In the genomic region with DNA sequence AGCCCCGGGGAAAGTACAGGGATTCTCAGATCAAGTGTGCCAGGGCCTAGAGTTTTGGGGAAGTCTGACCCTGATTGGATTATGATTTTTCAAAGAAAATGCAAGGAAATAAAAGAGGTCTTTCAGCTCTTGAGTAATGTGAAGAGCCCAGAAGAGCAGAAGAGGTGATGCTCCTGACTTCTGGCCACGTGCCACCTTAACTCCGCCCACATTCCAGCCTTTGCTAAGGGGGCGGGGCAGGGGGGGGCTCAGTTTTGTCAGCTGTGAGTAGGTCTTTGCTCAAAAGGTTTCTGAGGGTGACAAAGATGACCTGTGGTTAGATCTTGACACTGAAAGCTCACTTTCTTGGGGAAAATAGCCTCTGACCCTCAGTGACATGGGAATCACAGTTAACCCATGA, we compare ENCODE assay signal across 17 mouse cellular contexts. TPM values are rescaled to one million over a fixed set of nuclear protein-coding genes. Genes with fewer than 3 reads are reported as not detected.
A peak's percentile ranks its signal among the peaks of the same experiment; 100 is the strongest.
DNase-seq lines count a peak whose midpoint lies in the region; ATAC-seq lines count a peak whose summit lies in the region.
"Had no signal": no experiment of that assay in that cellular context is flagged by ENCODE, and none has a peak within 500 bp of the region (broad histone marks: within the 10 kb centered on the region; RNA-seq: fewer than 3 reads in every experiment).

No protein-coding gene starts in this region.

- ATAC-seq in heart, embryonic 13.5 days (ENCODE audit: extremely low read depth, insufficient number of reproducible peaks, low FRiP score, low TSS enrichment): no peak
- no peak for ATAC-seq in kidney, embryonic 16.5 days (ENCODE audit: low FRiP score, low TSS enrichment)
- no peak for ATAC-seq in hindbrain, embryonic 14.5 days (ENCODE audit: low FRiP score)
- no peak for ATAC-seq in megakaryocyte progenitor cell, adult 5-6 weeks (replicated peaks; ENCODE audit: poor library complexity)
- ATAC-seq: CD4-positive, CD25-positive, alpha-beta regulatory T cell, adult 4 months; forebrain, postnatal 0 days; midbrain, embryonic 16.5 days had no signal

- 22% methylated on average over 4 of the region's 4 CpGs for whole genome bisulfite sequencing in heart, embryonic 13.5 days
- 31% methylated on average over 4 of the region's 4 CpGs for WGBS in kidney, embryonic 16.5 days
- WGBS in embryonic facial prominence, embryonic 10.5 days: 32% methylated on average over 4 of the region's 4 CpGs
- 42% methylated on average over 4 of the region's 4 CpGs for WGBS in hindbrain, embryonic 14.5 days

- H3K9me3 ChIP-seq in heart, embryonic 13.5 days: 0 out of 2 replicates have a peak, but pooled peaks cover 2% of the 10 kb centered on the region
- no peaks in the 10 kb centered on the region for H3K9me3 ChIP-seq in kidney, embryonic 16.5 days (ENCODE audit: low read length)
- no peaks in the 10 kb centered on the region for H3K9me3 ChIP-seq in embryonic facial prominence, embryonic 10.5 days
- no peaks in the 10 kb centered on the region for H3K9me3 ChIP-seq in hindbrain, embryonic 14.5 days (ENCODE audit: control insufficient read depth, low read length)
- H3K9me3 ChIP-seq: liver, embryonic 13.5 days; megakaryocyte, embryonic 14.5 days had no signal

- no peak for DNase-seq in heart, postnatal 25 days (ENCODE audit: low spot score)
- DNase-seq in kidney, postnatal 14 days: peak; percentile 44
- peak; percentile 43 for DNase-seq in 3T3-L1 (ENCODE audit: low read depth, low spot score)
- peak; percentile 40 for DNase-seq in embryonic facial prominence, embryonic 10.5 days (ENCODE audit: low spot score)
- DNase-seq in hindbrain, embryonic 14.5 days (ENCODE audit: low spot score): no peak
- DNase-seq: cerebellum, postnatal 14 days; forebrain, postnatal 0 days; kidney, adult 11 months; liver, embryonic 13.5 days; right cerebral cortex, postnatal 4 days had no signal

- H3K27ac ChIP-seq in heart, embryonic 13.5 days (replicated peaks): peak overlapping the region; percentile 3; the same call in 1 of the 2 replicates
- H3K27ac ChIP-seq in kidney, embryonic 16.5 days (ENCODE audit: low read length): no peak overlapping the region
- no peak overlapping the region for H3K27ac ChIP-seq in embryonic facial prominence, embryonic 10.5 days (replicated peaks)
- no peak overlapping the region for H3K27ac ChIP-seq in hindbrain, embryonic 14.5 days
- H3K27ac ChIP-seq: left cerebral cortex, adult 2 months; liver, embryonic 13.5 days had no signal

- H3K9ac ChIP-seq in heart, embryonic 13.5 days: no peak overlapping the region
- no peak overlapping the region for H3K9ac ChIP-seq in kidney, embryonic 16.5 days (replicated peaks; ENCODE audit: low read length)
- no peak overlapping the region for H3K9ac ChIP-seq in hindbrain, embryonic 14.5 days
- H3K9ac ChIP-seq: forebrain, postnatal 0 days; liver, embryonic 13.5 days had no signal

- 0 out of 2 replicates have a peak, but pooled peaks cover 2% of the 10 kb centered on the region for H3K36me3 ChIP-seq in heart, embryonic 13.5 days
- H3K36me3 ChIP-seq in kidney, embryonic 16.5 days (ENCODE audit: insufficient read depth, low read length): no peaks in the 10 kb centered on the region
- H3K36me3 ChIP-seq in embryonic facial prominence, embryonic 10.5 days (replicated peaks): peaks cover 1% of the 10 kb centered on the region
- H3K36me3 ChIP-seq in hindbrain, embryonic 14.5 days (replicated peaks; ENCODE audit: control insufficient read depth, insufficient read depth): no peaks in the 10 kb centered on the region

- intact Hi-C loops in heart, postnatal 25 days (cut with DNase I): no loop called here

- peaks cover 64% of the 10 kb centered on the region for H3K4me1 ChIP-seq in heart, embryonic 13.5 days
- H3K4me1 ChIP-seq in kidney, embryonic 16.5 days (ENCODE audit: insufficient read depth, low read length): peaks cover 24% of the 10 kb centered on the region
- H3K4me1 ChIP-seq in embryonic facial prominence, embryonic 10.5 days: peaks cover 15% of the 10 kb centered on the region
- 0 out of 2 replicates have a peak, but pooled peaks cover 4% of the 10 kb centered on the region for H3K4me1 ChIP-seq in hindbrain, embryonic 14.5 days (replicated peaks; ENCODE audit: control insufficient read depth, insufficient read depth, low read length)
- H3K4me1 ChIP-seq: liver, embryonic 13.5 days had no signal

- no peaks in the 10 kb centered on the region for H3K27me3 ChIP-seq in heart, embryonic 13.5 days (replicated peaks)
- H3K27me3 ChIP-seq in kidney, embryonic 16.5 days (ENCODE audit: insufficient read depth, low read length): no peaks in the 10 kb centered on the region
- H3K27me3 ChIP-seq in embryonic facial prominence, embryonic 10.5 days (replicated peaks; ENCODE audit: low read depth, poor library complexity, severe bottlenecking): no peaks in the 10 kb centered on the region
- H3K27me3 ChIP-seq in hindbrain, embryonic 14.5 days (ENCODE audit: control insufficient read depth, insufficient read depth, low read length): no peaks in the 10 kb centered on the region
- H3K27me3 ChIP-seq: megakaryocyte, embryonic 14.5 days had no signal

- no peak overlapping the region for H3K4me3 ChIP-seq in heart, embryonic 13.5 days
- H3K4me3 ChIP-seq in kidney, embryonic 16.5 days (ENCODE audit: low read length): no peak overlapping the region
- H3K4me3 ChIP-seq in embryonic facial prominence, embryonic 10.5 days: no peak overlapping the region
- no peak overlapping the region for H3K4me3 ChIP-seq in hindbrain, embryonic 14.5 days (replicated peaks; ENCODE audit: low read length)
- H3K4me3 ChIP-seq: left cerebral cortex, adult 2 months; liver, embryonic 13.5 days had no signal

- H3K4me2 ChIP-seq in heart, embryonic 13.5 days: 0 out of 2 replicates have a peak overlapping the region, but pooled peaks have one; percentile 0
- H3K4me2 ChIP-seq in kidney, embryonic 16.5 days (replicated peaks; ENCODE audit: low read depth, low read length): no peak overlapping the region
- H3K4me2 ChIP-seq in hindbrain, embryonic 14.5 days (replicated peaks): no peak overlapping the region
- H3K4me2 ChIP-seq: liver, embryonic 13.5 days had no signal

RNA-seq across cellular contexts. Expression of a gene that starts 24.6 kb away (rescaled TPM):
- polyA plus RNA-seq in heart, embryonic 13.5 days (2015; fragmentation: Nextera tagmentation; extraction: Ambion mirVana): 147 and 167 TPM in 2 replicates
- total RNA-seq in heart, postnatal 25 days (2021): 10 to 100 TPM; 72.9 to 73.9 TPM
- polyA plus RNA-seq in kidney, embryonic 16.5 days (2015; fragmentation: Nextera tagmentation; extraction: Ambion mirVana): 226 and 238 TPM in 2 replicates
- polyA plus RNA-seq in embryonic facial prominence, embryonic 10.5 days (2016; fragmentation: Nextera tagmentation; extraction: Ambion mirVana): 219 and 224 TPM in 2 replicates
- polyA plus RNA-seq in hindbrain, embryonic 14.5 days (2014; fragmentation: Nextera tagmentation; extraction: Ambion mirVana): 60.4 and 64.4 TPM in 2 replicates
- total RNA-seq in megakaryocyte progenitor cell, adult 5-6 weeks (2015): 97.7 and 107 TPM in 2 replicates
- 165 and 176 TPM in 2 replicates for total RNA-seq in megakaryocyte progenitor cell, adult 5-6 weeks (2017)

RNA-seq across cellular contexts. Expression of a gene that starts 41.7 kb away (rescaled TPM):
- polyA plus RNA-seq in heart, embryonic 13.5 days (2015; fragmentation: Nextera tagmentation; extraction: Ambion mirVana): 5.7 and 6.2 TPM in 2 replicates
- 10 to 100 TPM; 21.8 to 21.9 TPM for total RNA-seq in heart, postnatal 25 days (2021)
- 6.4 and 6.7 TPM in 2 replicates for polyA plus RNA-seq in kidney, embryonic 16.5 days (2015; fragmentation: Nextera tagmentation; extraction: Ambion mirVana)
- polyA plus RNA-seq in embryonic facial prominence, embryonic 10.5 days (2016; fragmentation: Nextera tagmentation; extraction: Ambion mirVana): 7.9 and 8.4 TPM in 2 replicates
- 35.5 and 41.1 TPM in 2 replicates for polyA plus RNA-seq in hindbrain, embryonic 14.5 days (2014; fragmentation: Nextera tagmentation; extraction: Ambion mirVana)
- total RNA-seq in megakaryocyte progenitor cell, adult 5-6 weeks (2015): 24.5 and 29.0 TPM in 2 replicates
- total RNA-seq in megakaryocyte progenitor cell, adult 5-6 weeks (2017): 44.3 and 49.5 TPM in 2 replicates

RNA-seq across cellular contexts. Expression of a gene that starts 54.1 kb away (rescaled TPM):
- 7.4 TPM in 2 replicates for polyA plus RNA-seq in heart, embryonic 13.5 days (2015; fragmentation: Nextera tagmentation; extraction: Ambion mirVana)
- total RNA-seq in heart, postnatal 25 days (2021): 1 to 10 TPM; 2.1 to 3.2 TPM
- polyA plus RNA-seq in kidney, embryonic 16.5 days (2015; fragmentation: Nextera tagmentation; extraction: Ambion mirVana): 21.7 and 26.3 TPM in 2 replicates
- polyA plus RNA-seq in embryonic facial prominence, embryonic 10.5 days (2016; fragmentation: Nextera tagmentation; extraction: Ambion mirVana): 11.4 and 12.1 TPM in 2 replicates
- polyA plus RNA-seq in hindbrain, embryonic 14.5 days (2014; fragmentation: Nextera tagmentation; extraction: Ambion mirVana): 14.6 and 20.1 TPM in 2 replicates
- total RNA-seq in megakaryocyte progenitor cell, adult 5-6 weeks (2015): 0.91 and 1.7 TPM in 2 replicates
- 2.1 and 2.2 TPM in 2 replicates for total RNA-seq in megakaryocyte progenitor cell, adult 5-6 weeks (2017)

Comparison
In these comparisons a context has a peak if more than half of its experiments do, and no peak if none do; other contexts are left out.
1. DNase-seq: peak in kidney, postnatal 14 days (single experiment), 3T3-L1 (single experiment) and embryonic facial prominence, embryonic 10.5 days (single experiment); none in heart, postnatal 25 days (single experiment) and hindbrain, embryonic 14.5 days (single experiment).